Mouse (Mus musculus): ENCODE measurements around the gene Tmem177.

DNA sequence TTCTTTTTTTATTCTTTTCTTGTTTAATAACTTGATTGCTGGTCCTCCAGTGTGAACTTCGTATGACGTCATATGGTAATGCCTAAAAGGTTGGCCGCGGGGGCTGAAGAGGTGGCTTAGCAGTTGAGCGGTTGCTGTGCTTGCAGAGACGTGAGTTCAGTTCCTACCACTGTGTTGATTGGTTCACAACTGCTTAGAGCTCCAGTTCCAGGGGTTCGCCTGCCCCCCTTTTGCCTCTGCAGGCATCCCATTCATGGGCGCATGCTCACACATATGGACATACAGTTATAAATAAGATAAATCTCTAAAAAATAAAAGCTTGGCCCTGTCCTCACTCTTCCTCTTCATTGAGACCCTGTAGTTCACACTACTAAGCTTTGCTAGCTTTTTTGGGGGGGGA lies 37.1 kb upstream of the Tmem177 start:
- TF ChIP-seq MYOG (IDR thresholded peaks at IDR 0.05; ENCODE audit: control insufficient read depth, extremely low read depth, insufficient read length) (no peak), CTCF (IDR thresholded peaks at IDR 0.05; ENCODE audit: control insufficient read depth, insufficient read depth, insufficient read length) (no peak), USF1 (IDR thresholded peaks at IDR 0.05; ENCODE audit: low read depth) (no peak), MAX (IDR thresholded peaks at IDR 0.05) (no peak), FOSL1 (IDR thresholded peaks at IDR 0.05; ENCODE audit: insufficient read depth, low read length, poor library complexity, severe bottlenecking) (no peak)
